Mouse (Mus musculus): ENCODE measurements around the gene Nubp1. TPM values are rescaled to one million over a fixed set of nuclear protein-coding genes. Genes with fewer than 3 reads are reported as not detected.
A peak's percentile ranks its signal among the peaks of the same experiment; 100 is the strongest.

Nubp1 gene
- 15.2 and 20.2 TPM in 2 replicates for polyA plus RNA-seq (2012; rRNA removed)
- 31.6 and 34.4 TPM in 2 replicates for polyA plus RNA-seq (2014; fragmentation: Nextera tagmentation; extraction: Ambion mirVana)

DNA sequence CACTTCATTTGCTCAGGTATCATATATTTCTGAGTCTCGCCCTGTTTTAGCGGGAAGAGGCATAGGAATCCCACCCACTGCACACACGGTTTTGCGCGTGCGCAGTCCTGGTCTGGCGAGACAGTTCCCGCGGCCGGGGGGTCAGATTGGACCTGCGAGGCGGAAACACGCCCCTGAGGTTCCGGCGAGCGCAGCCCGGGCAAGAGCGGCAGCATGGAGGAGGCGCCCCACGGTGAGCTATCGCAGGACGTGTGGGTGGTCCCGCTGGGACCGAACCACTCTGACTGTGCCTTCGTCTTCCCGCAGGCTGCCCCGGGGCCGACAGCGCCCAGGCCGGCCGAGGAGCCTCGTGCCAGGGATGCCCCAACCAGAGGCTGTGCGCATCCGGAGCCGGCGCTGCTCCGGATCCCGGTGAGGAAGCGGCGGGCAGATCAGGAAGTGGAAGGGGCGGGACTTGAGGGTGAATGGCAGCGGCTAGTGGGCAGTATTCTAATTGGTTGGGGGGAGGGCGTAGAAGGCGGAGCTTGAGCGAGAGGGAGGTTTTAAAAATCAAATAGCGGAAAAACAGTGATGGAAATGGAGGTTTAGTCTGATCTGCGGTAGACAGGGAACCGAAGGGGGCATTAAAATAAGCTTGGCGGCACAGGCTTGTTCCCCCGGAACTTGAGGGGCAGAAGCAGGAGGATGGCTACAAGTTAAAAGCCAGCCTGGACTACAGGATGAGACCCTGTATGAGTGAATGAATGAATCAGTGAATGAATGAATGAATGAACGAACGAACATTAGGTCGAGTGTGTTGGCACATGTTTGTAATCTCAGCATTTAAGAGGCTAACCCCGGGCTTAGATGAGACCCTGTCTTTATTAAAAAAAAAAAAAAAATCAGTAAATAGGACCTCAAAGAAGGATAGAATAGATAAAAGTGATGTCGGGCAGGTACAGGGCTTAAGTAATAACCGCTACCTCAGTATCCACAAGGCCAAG lies at the start of gene Nubp1:
TSS of gene Nubp1 (plus strand) at position 185 of the 983 bp plus-strand sequence.
- Histone ChIP-seq H3K4me2 (ENCODE audit: low read depth) (peak within 1 kb of the TSS; percentile 81), H3K36me3 (replicated peaks; ENCODE audit: control insufficient read depth, insufficient read depth, low read depth) (peaks cover 16% of the 10 kb centered on the region), H3K9me3 (ENCODE audit: control insufficient read depth, low read length) (no peaks in the 10 kb centered on the region), H3K4me1 (replicated peaks; ENCODE audit: control insufficient read depth in 2 of 2, insufficient read depth in 2 of 2, low read length in 1 of 2) (peaks cover 5 to 14% of the 10 kb centered on the region in 2 experiments), H3K4me3 (ENCODE audit: insufficient read depth in 1 of 2, low read depth in 2 of 2, low read length in 2 of 2) (peak within 1 kb of the TSS; percentile 75), H3K27me3 (ENCODE audit: control insufficient read depth, insufficient read depth, low read length) (no peaks in the 10 kb centered on the region), H3K9ac (replicated peaks) (peak within 1 kb of the TSS; percentile 66), H3K27ac (peak within 1 kb of the TSS; percentile 64)
- DNase-seq (ENCODE audit: low read depth in 3 of 3, low spot score in 3 of 3) (peak; percentile 86 to 89 (median 87)), ATAC-seq (ENCODE audit: insufficient read depth) (peak; percentile 97)
- TF ChIP-seq EP300 (IDR thresholded peaks at IDR 0.05; ENCODE audit: low read depth) = no peak
- TF ChIP-seq CTCF (IDR thresholded peaks at IDR 0.05; ENCODE audit: low read depth) = no peak; the same call in 1 of the 2 replicates
- 2% methylated on average over 56 of the region's 56 CpGs for WGBS (ENCODE audit: insufficient replicate concordance)

DNA sequence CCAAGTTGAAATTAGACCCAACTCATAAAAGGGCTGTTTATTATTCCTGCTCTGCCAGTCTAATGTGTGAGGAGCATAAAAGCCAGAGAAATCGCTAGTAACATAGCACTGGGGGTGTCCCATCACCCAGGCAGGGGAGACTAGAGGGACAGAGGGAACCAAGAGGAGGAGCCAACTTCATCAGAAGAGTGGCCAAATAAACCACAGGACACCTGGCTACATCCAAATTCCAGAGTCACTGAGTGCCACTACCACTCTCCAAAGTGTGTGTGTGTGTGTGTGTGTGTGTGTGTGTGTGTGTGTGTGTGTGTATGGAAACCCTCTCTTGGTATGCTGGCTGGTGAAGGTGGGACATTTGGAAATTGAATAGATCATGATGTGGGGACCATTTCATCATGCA lies 48.7 kb upstream of the Nubp1 start:
- DNase-seq (ENCODE audit: low read depth in 3 of 3, low spot score in 3 of 3) (no peak), ATAC-seq (ENCODE audit: insufficient read depth) (no peak)
- Histone ChIP-seq H3K9me3 (ENCODE audit: control insufficient read depth, low read length) (no peaks in the 10 kb centered on the region), H3K4me2 (ENCODE audit: low read depth) (no peak overlapping the region), H3K36me3 (replicated peaks; ENCODE audit: control insufficient read depth, insufficient read depth, low read depth) (no peaks in the 10 kb centered on the region), H3K4me3 (ENCODE audit: insufficient read depth in 1 of 2, low read depth in 2 of 2, low read length in 2 of 2) (no peak overlapping the region), H3K9ac (replicated peaks) (no peak overlapping the region), H3K27me3 (ENCODE audit: control insufficient read depth, insufficient read depth, low read length) (no peaks in the 10 kb centered on the region), H3K27ac (no peak overlapping the region), H3K4me1 (replicated peaks; ENCODE audit: control insufficient read depth in 2 of 2, insufficient read depth in 2 of 2, low read length in 1 of 2) (peaks cover 4 to 13% of the 10 kb centered on the region in 2 experiments; a peak in 2 of 4 replicates)
- 24% methylated on average over 1 of the region's 1 CpGs for WGBS (ENCODE audit: insufficient replicate concordance)
- TF ChIP-seq EP300 (IDR thresholded peaks at IDR 0.05; ENCODE audit: low read depth) (no peak), CTCF (IDR thresholded peaks at IDR 0.05; ENCODE audit: low read depth) (no peak)

DNA sequence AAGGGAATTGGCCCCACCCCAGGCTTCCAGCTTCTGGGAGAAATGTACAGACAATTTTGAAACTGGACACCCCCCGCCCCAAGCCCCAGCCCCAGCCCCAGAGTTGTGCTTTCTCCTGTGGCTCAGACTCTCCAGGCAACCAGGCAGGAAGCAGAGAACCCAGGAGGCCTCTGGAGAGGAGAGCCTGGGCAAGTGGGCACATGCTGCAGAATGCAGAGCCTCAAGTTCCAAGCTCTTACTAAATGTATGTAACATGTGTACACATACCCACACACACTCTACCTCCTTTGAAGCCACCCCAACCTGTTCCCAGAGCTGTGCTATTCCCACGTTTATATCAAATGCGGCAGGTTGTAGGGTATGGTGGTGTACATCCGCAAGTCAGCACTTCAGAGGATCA lies 46.0 kb upstream of the Nubp1 start:
- WGBS (ENCODE audit: insufficient replicate concordance) = 58% methylated on average over 4 of the region's 4 CpGs
- Histone ChIP-seq H3K4me3 (ENCODE audit: insufficient read depth in 1 of 2, low read depth in 2 of 2, low read length in 2 of 2) (no peak overlapping the region), H3K9me3 (ENCODE audit: control insufficient read depth, low read length) (no peaks in the 10 kb centered on the region), H3K27ac (no peak overlapping the region), H3K27me3 (ENCODE audit: control insufficient read depth, insufficient read depth, low read length) (no peaks in the 10 kb centered on the region), H3K4me1 (replicated peaks; ENCODE audit: control insufficient read depth in 2 of 2, insufficient read depth in 2 of 2, low read length in 1 of 2) (no peaks in the 10 kb centered on the region), H3K9ac (replicated peaks) (no peak overlapping the region), H3K4me2 (ENCODE audit: low read depth) (no peak overlapping the region), H3K36me3 (replicated peaks; ENCODE audit: control insufficient read depth, insufficient read depth, low read depth) (no peaks in the 10 kb centered on the region)
- no peak for ATAC-seq (ENCODE audit: insufficient read depth)
- no peak for DNase-seq (ENCODE audit: low read depth in 3 of 3, low spot score in 3 of 3)
- no peak for TF ChIP-seq EP300 (IDR thresholded peaks at IDR 0.05; ENCODE audit: low read depth)
- TF ChIP-seq CTCF (IDR thresholded peaks at IDR 0.05; ENCODE audit: low read depth) = no peak

DNA sequence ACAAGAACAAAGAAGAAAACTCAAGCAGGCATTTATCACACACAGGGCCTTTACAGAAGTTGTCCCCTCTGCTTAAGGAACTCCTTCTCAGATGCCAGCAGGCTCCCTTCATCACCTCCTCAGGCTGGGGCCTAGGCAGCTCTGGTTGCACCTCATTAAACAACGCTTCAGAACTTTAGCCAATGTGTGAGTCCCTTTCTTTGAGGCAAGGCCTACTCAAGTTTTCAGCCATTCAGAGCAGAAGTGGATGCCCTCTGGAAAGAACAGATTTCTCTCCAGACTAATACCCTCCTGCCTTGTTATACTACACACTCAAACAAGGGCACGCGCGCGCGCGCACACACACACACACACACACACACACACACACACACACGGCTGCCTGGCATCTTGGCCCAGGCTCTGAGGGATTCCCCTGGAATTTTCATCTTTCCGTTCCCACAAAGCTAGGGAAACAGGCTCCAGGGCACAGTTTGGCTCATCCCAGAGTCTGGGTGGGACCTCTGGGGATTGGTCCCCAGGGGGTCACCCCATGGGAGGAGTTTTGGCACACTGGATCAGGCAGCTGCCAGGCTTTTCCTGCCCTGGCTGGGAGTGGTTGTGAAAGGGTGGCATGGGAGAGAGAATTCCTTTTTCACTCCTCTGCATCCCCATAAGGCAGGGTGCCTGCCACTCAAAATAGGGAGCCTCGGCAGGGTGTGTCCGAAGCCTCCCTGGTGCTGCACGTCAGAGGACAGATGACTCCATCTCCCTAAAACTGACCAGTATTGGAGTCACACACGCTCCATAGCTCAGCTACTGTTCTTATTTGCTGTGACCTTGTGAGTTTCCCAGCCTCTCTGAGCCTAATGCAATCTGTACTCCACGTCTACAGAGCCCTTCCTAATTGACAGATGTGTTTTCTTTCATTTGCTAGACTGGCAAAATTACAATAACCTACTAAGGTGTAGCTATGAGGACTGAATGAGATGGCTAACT lies 45.2 kb upstream of the Nubp1 start:
- TF ChIP-seq CTCF (IDR thresholded peaks at IDR 0.05; ENCODE audit: low read depth) = no peak
- Histone ChIP-seq H3K27ac (no peak overlapping the region), H3K27me3 (ENCODE audit: control insufficient read depth, insufficient read depth, low read length) (no peaks in the 10 kb centered on the region), H3K36me3 (replicated peaks; ENCODE audit: control insufficient read depth, insufficient read depth, low read depth) (no peaks in the 10 kb centered on the region), H3K4me1 (replicated peaks; ENCODE audit: control insufficient read depth in 2 of 2, insufficient read depth in 2 of 2, low read length in 1 of 2) (no peaks in the 10 kb centered on the region), H3K4me2 (ENCODE audit: low read depth) (no peak overlapping the region), H3K9ac (replicated peaks) (no peak overlapping the region), H3K9me3 (ENCODE audit: control insufficient read depth, low read length) (no peaks in the 10 kb centered on the region), H3K4me3 (ENCODE audit: insufficient read depth in 1 of 2, low read depth in 2 of 2, low read length in 2 of 2) (no peak overlapping the region)
- 71% methylated on average over 14 of the region's 14 CpGs for WGBS (ENCODE audit: insufficient replicate concordance)
- 0 out of 2 replicates have a peak, but pooled peaks have one; percentile 8 for ATAC-seq (ENCODE audit: insufficient read depth)
- DNase-seq (ENCODE audit: low read depth in 3 of 3, low spot score in 3 of 3) = no peak

Measured in liver, embryonic 14.5 days (tissue).